Mouse (Mus musculus) kidney, adult 9 months (tissue): ENCODE data around the gene Wdr46.
"Not testable (repeated sequence)": the region's sequence is repeated elsewhere in the genome, so short reads cannot be mapped to it uniquely, and the experiment has no call there.

Experiments used
- DNase-seq: peaks from one replicate; pipeline ENCODE4 v3.0.0; 2022

Wdr46 gene

DNA sequence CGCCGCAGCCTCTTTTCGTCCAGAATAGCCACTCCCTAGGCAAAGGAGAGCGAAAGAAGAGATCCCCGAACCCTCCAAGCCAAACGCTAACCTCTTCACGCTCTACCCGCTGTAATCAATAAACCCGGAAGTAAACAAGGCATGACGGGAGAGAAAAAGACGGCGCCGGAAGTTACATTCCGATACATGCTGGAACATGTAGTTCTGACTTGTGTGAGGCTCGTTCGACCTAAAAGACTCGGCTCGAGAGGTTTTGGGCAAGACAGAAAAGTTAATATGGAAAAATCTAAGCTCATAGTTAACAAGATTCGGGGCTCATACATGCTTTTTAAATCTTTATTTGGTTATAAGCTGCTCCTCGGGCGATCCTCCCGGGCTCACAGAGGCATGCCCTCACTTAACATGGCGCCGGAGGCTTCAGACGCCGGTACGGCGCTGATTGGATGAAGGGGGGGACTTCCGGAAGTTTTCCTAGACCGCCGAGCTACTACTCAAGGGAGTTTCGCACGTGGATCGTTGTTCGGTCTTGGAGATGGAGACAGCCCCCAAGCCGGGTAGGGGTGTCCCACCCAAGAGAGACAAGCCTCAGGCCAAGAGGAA, at the start of gene Wdr46, which contains the start of gene Pfdn6:
Gene Wdr46, plus strand, starts transcription at position 455 of the 600 bp plus-strand sequence.
Gene Pfdn6, minus strand, starts transcription at position 138 of the 600 bp plus-strand sequence.
- peak; percentile 94 for DNase-seq

DNA sequence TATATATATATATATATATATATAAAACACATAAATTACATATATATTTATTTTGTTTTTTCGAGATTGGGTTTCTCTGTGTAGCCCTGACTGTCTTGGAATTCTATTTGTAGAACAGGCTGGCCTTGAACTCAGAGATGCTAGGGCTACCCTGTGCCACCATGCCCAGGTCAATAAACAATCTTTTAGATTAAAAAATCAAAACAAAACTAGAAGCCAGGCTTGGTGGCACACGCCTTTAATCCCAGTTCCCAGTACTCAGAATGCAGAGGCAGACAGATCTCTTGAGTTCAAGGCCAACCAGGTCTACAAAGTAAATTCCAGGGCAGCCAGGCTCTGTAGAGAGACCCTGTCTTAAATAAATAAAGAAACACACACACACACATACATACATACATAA, 49.1 kb upstream of the Wdr46 start:
- peak; percentile 23 for DNase-seq

DNA sequence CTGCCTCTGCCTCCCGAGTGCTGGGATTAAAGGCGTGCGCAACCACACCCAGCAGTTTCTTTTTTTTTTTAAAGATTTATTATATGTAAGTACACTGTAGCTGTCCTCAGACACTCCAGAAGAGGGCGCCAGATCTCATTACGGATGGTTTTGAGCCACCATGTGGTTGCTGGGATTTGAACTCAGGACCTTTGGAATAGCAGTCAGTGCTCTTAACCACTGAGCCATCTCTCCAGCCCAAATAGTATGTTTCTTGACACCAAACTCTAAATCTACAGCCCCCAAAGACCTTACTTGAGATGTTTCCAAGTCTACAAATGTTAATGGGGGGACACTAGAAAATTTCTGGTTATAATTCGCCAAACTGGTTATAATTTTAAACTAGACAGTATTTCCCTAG, 48.6 kb upstream of the Wdr46 start:
- peak; percentile 34 for DNase-seq

- DNase-seq = no peak
These were observed 48.0 kb upstream of the Wdr46 start for GRCm38 (mm10) chr17:33892429-33892828.

DNA sequence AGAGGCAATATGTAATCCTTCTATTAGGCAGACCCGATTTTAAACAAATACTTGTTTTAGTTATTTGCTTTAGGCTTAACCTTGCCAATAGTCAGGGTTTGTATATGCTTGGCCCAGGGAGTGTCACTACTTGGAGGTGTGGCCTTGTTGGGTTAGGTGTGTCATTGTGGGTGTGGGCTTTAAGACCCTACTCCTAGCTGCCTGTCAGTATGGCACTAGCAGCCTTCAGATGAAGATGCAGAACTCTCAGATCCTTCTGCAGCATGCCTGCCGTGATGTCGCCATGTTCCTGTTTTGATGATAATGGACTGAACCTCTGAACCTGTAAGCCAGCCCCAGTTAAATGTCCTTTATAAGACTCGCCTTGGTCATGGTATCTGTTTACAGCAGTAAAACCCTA, 47.4 kb upstream of the Wdr46 start:
- not testable (repeated sequence) for DNase-seq

DNA sequence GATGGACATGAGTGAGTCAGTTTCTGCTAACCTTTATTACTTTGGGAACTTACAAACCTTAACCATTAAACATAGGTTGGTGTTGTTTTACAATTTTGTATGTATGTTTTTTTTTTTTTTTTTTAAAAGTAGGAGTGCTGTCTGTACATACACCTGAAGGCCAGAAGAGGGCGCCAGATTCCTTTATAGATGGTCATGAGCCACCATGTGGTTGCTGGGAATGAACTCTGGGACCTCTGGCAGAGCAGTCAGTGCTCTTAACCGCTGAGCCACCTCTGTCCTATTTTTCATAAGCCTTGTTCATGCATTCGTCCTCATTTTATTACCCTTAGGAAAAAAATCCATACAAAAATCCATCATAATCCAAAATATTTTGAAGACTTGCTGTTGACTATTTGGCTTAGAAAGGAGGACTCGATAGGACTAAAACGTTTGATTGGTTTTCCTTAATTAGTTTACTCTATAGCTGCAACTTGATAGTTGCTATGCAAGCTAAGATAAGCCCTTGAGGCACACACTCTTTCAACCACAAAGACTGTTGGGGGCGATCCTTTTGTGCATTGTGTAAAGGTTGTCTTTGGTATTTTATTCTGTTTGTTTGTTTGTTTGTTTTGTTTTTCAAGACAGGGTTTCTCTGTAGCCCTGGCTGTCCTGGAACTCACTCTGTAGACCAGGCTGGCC, 43.2 kb upstream of the Wdr46 start:
- peak; percentile 47 for DNase-seq

- not testable (repeated sequence) for DNase-seq
These were observed 42.3 kb upstream of the Wdr46 start for GRCm38 (mm10) chr17:33898193-33898592.

- DNase-seq = no peak
These were observed 40.8 kb upstream of the Wdr46 start for GRCm38 (mm10) chr17:33899642-33900041.

DNA sequence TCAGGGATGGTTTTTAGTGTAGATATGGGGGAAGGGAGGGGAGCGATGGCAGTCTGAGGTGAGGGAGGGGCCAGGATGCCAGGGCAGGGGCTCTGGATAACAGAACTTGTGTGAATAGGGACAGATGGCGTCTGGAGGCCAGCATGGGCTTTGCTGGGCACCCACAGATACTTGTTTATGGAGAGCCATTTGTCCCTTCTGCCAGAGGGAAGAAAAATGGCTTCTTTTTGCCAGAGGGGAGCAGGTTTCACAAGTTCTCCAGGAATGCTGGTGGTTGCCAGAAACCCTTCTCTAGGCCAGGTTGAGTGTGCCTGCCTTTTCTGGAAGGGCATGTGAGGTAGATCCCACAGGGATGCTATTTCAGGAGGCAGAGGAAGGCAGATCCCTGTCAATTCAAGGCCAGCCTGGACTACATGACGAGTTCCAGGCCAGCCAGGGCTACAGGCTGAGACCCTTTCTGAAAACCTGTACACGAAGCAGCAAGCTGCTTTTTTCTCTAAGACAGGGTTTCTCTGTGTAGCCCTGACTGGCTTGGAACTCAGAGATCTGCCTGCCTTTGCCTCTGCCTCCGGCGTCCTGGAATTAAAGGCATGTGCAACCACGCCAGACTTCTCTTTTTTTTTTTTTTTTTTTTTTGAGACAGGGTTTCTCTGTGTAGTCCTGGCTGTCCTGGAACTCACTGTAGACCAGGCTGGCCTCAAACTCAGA, 40.0 kb upstream of the Wdr46 start:
- DNase-seq = no peak

DNA sequence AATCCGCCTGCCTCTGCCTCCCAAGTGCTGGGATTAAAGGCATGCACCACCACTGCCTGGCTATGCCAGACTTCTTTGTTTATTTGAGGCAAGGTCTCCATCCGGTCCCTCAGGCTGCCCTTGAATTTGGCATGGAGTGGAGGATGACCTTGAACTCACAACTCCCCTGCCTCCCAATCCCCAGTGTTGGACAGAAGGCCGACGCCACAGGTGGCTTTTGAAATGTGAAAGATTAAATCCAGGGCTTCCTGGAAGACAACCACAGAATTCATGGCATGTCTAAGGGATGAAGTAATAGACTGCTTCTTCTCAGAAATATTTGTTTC, 39.5 kb upstream of the Wdr46 start:
- no peak for DNase-seq

DNA sequence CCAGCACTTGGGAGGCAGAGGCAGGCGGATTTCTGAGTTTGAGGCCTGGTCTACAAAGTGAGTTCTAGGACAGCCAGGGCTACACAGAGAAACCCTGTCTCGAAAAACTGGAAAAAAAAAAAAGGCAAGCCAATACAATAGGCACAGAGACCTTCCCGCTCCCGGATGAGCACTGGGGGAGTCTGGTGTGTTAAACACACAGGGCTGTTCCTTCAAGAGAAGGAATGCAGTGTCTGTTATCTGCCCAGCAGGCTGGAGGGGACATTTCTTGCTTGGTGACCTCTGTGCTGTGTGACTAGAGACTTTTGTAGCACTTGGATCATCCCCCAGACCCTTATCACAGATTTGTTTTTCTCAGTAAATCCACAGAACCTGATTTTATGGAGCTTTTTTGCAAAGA, 38.8 kb upstream of the Wdr46 start:
- DNase-seq = no peak

- DNase-seq = no peak
These were observed 38.4 kb upstream of the Wdr46 start for GRCm38 (mm10) chr17:33902079-33902478.

- no peak for DNase-seq
These were observed 38.0 kb upstream of the Wdr46 start for GRCm38 (mm10) chr17:33902491-33902890.

DNA sequence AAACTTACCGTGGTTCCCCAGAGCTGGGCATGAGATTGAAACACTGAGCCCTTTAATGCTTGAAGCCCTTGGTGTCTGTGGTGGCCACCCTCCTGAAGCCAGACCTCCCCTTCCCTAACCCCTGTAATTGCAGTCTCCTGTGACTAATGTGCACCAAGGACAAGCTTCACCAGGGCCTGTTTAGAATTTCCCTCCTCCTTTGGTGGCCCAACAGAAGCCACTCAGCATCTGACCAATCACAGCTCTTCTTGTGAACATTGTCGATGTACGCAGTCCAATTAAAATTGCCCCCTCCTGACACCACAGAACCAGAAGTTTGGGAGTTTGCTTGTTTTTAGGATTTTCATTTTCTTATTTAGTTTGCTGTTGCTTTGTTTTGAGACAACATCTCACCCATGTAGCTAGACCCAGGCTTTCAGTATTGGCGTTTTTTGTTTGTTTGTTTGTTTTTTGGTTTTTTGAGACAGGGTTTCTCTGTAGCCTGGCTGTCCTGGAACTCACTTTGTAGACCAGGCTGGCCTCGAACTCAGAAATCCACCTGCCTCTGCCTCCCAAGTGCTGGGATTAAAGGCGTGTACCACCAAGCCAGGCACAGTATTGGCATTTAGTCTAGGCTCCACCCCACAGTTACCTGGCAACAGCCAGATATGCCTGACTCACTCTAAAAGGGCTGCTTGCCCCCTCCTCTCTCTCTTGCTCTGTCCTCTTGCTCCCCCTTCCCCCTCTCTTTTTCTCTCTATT, 36.4 kb upstream of the Wdr46 start:
- not testable (repeated sequence) for DNase-seq

GRCm38 (mm10) chr17:33904835-33905234, 35.6 kb upstream of the Wdr46 start, which contains the start of gene Platr17:
Gene Platr17 (plus strand): TSS chr17:33905135.
- DNase-seq = not testable (repeated sequence)

DNA sequence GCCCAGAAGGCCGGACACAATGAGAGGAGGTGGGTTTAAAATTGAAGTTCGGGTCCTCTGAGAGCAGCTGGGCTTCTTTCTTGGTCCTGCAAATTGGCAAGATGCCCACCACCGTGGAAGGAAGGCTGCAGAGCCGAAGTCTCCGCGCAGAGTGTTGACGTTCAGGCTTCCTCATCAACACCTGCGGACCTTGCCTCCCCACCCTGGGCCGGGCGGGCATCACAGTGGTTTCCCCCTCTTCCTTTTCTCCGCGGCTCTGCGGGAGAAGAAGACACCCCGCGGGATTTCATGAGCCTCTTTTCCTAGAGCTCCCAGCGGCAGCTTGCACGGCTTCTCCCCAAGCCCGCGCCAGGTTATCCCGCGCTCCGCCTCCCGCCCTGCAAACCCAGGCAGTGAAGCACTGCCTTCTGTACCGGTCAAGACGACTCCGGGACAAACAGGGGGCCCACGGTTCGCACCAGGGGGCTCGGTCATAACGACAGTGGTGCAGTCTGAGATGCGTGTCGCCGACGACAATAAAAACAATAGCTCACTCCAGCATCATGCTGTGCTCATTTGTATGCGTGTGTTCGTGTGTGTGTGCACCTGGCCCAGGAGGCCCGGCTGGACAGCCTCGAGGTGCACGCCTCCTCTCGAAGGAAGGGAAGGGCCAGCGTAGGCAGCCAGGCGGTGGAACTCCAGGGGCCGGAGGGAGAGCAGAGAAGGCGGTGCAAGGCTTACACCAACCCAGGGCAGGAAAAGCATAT, 32.0 kb upstream of the Wdr46 start:
- peak; percentile 58 for DNase-seq

DNA sequence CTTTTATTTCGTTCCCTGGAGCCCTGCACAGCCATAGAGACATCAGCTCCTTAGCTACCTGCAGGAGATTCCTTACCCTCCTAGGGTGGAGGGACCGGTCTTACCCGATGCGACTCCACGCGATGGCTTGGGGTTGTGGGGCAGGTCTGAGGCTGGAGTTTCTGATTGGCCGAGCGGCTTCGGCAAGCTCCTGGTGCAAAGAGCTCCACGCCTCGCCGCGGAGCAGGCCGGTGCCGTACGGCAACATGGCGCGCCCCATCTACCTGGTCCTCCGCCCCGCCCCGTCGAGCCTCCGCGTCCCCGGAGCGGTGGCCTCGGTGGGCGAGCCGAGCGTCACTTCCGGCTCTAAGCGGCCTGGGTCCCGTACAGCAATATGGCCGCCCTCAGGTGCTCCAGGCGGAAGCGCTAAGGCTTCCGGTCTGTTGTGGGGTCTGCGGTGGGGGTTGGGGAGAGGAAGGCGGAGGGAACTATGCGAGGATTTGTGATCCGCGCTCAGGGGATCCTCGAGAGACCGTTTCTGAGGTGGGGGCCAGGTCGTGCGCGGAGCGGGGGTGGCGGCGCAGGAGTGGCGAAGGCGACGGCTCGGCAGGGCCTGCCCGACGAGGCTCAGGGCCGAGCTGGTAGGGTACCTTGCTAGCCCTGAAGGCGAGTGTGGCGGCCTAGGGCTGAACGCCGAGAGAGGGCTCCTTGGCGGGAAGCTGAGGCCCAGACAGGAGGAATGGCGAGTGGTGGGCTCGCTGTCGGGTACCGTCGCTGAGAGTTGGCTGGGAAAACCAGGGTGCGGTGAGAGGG, 31.2 kb upstream of the Wdr46 start, which contains the start of gene Daxx:
Gene Daxx, plus strand, starts transcription at position 338 of the 792 bp plus-strand sequence.
- peak; percentile 99 for DNase-seq

- DNase-seq = peak; percentile 65
These were observed 30.6 kb upstream of the Wdr46 start for GRCm38 (mm10) chr17:33909869-33910250.

DNA sequence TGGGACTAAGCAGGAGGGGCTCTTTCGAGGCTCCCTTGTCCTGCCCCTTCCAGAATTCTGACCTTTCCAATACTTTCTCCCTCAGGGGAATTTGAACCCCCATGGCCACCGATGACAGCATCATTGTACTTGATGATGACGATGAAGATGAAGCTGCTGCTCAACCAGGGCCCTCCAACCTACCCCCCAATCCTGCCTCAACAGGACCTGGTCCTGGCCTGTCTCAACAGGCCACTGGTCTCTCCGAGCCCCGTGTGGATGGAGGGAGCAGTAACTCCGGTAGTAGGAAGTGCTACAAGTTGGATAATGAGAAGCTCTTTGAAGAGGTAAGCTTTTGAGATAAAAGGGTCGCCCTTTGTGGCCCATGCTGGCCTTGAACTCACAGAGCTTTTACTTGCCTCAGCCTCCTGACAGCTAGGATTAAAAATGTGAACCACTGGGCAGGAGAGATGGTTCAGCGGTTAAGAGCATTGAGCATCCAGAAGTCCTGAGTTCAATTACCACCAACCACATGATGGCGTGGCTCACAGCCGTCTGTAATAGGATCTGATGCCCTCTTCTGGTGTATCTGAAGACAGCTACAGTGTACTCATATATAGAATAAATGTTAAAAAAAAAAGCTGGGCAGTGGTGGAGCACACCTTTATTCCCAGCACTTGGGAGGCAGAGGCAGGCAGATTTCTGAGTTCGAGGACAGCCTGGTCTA, 30.0 kb upstream of the Wdr46 start:
- DNase-seq = no peak

- no peak for DNase-seq
These were observed 29.2 kb upstream of the Wdr46 start for GRCm38 (mm10) chr17:33911052-33911812.
